Mouse (Mus musculus) embryonic facial prominence, embryonic 14.5 days (tissue): ENCODE data around the gene Sowahb. TPM values are rescaled to one million over a fixed set of nuclear protein-coding genes. Genes with fewer than 3 reads are reported as not detected.
"Not testable (repeated sequence)": the region's sequence is repeated elsewhere in the genome, so short reads cannot be mapped to it uniquely, and the experiment has no call there.

Experiments
- ATAC-seq: fragments of 200-750 bp; cut with Nextera tagmentation; 2 replicates; pipeline ENCODE4 v1.8.0; 2017; ENCODE audit warnings: low read depth, moderate number of reproducible peaks, moderate TSS enrichment
- DNase-seq: peaks from one replicate; pipeline ENCODE4 v3.0.0-alpha.2; 2015; ENCODE audit warnings: low spot score
- H3K27ac ChIP-seq: fragments of 300-500 bp; sonication (generic); replicated peaks from 2 replicates; pipeline ENCODE4 v1.5.1; 2014; ENCODE audit warnings: low read depth, mild to moderate bottlenecking, low read length, moderate library complexity
- H3K27me3 ChIP-seq: fragments of 300-500 bp; sonication (generic); replicated peaks from 2 replicates; pipeline ENCODE4 v1.6.1; 2014; ENCODE audit warnings: low read length; ENCODE audit not compliant: control insufficient read depth, insufficient read depth
- H3K36me3 ChIP-seq: fragments of 300-500 bp; sonication (generic); 2 replicates; pipeline ENCODE4 v1.6.1; 2014; ENCODE audit warnings: low read length, mixed read lengths; ENCODE audit not compliant: control insufficient read depth, insufficient read depth
- H3K4me1 ChIP-seq: fragments of 300-500 bp; sonication (generic); 2 replicates; pipeline ENCODE4 v1.6.1; 2014; ENCODE audit warnings: antibody characterized with exemption, low read length; ENCODE audit not compliant: control insufficient read depth, insufficient read depth
- H3K4me2 ChIP-seq: fragments of 300-500 bp; sonication (generic); 2 replicates; pipeline ENCODE4 v1.6.1; 2014; ENCODE audit warnings: low read depth, mild to moderate bottlenecking, low read length, moderate library complexity, mixed read lengths
- H3K4me3 ChIP-seq: fragments of 300-500 bp; sonication (generic); 2 replicates; pipeline ENCODE4 v1.5.1; 2014; ENCODE audit warnings: low read depth, mild to moderate bottlenecking, low read length
- H3K9ac ChIP-seq: fragments of 300-500 bp; sonication (generic); 2 replicates; pipeline ENCODE4 v1.6.1; 2014; ENCODE audit warnings: low read depth, mild to moderate bottlenecking, low read length, moderate library complexity, mixed read lengths
- H3K9me3 ChIP-seq: fragments of 300-500 bp; sonication (generic); 2 replicates; pipeline ENCODE4 v1.6.1; 2016; ENCODE audit warnings: low read length; ENCODE audit not compliant: control insufficient read depth
- WGBS: fragments of 180-500 bp; shearing (Covaris S2); extraction: QIAGEN DNeasy Blood & Tissue Kit; methylation state at CpG from one replicate; pipeline ENCODE4 v1.1.7; 2014; 5-methylcytosine and 5-hydroxymethylcytosine counted together
- polyA plus RNA-seq: library from polyadenylated mRNA; unstranded; fragments of >200 nt; fragmentation: Nextera tagmentation; extraction: Ambion mirVana; gene quantifications from 2 replicates; pipeline ENCODE4 v1.2.1, GENCODE M21; 2014

The Sowahb gene
- polyA plus RNA-seq, 1 experiment from 2014 or later, result 0.50 TPM

GRCm38 (mm10) chr5:93022126-93022797 lies 22.6 kb downstream of the Sowahb start:
- DNase-seq, result peak; percentile 65
- Histone ChIP-seq H3K27ac (peak overlapping the region; percentile 16; the same call in 1 of the 2 replicates), H3K36me3 (no peaks in the 10 kb centered on the region)

DNA sequence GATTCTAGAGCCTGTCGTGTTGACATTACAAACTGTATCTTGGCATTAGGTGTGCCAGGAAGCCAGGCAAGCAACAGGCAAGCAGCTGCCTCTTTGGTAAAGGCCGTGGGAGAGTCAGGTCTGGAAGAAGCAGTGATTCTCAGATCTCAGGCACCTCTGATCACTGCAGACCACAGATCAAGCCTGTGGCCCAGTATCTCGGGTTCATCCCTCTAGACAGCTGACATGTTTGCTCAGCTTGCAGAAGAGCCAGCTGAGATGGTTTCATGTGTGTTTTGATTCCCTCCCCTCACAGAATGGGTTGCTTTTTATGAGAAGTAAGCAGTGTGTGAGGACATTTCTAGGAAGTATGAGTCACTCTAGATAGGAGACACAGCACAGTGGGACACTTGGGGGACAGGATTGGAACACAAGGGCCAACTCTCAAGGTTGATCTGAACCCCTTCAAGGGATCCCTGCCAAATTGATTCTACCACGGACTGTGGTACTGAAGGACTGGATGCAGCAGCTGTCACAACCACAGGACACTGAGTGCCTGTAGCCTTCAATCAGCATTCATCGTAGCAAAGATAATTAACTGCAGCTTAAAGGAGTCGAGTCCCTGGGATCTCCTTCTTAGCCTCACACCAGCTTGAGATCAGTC lies 24.7 kb downstream of the Sowahb start:
- no peak for ATAC-seq
- H3K4me3 ChIP-seq, result no peak overlapping the region
- no peaks in the 10 kb centered on the region for H3K36me3 ChIP-seq
- H3K9ac ChIP-seq, result no peak overlapping the region
- no peaks in the 10 kb centered on the region for H3K9me3 ChIP-seq
- H3K27ac ChIP-seq, result no peak overlapping the region
- 39% methylated on average over 6 of the region's 6 CpGs for WGBS
- peaks cover 11% of the 10 kb centered on the region; the same call in 1 of the 2 replicates for H3K4me1 ChIP-seq
- no peak overlapping the region for H3K4me2 ChIP-seq
- DNase-seq, result peak; percentile 42
- H3K27me3 ChIP-seq, result no peaks in the 10 kb centered on the region

More at GRCm38 (mm10) chr5:93022126-93022797, 22.6 kb downstream of the Sowahb start:
- no peak overlapping the region for H3K4me3 ChIP-seq
- WGBS, result 44% methylated on average over 7 of the region's 7 CpGs
- no peaks in the 10 kb centered on the region for H3K9me3 ChIP-seq
- no peak overlapping the region for H3K9ac ChIP-seq
- no peaks in the 10 kb centered on the region for H3K27me3 ChIP-seq
- peak; percentile 58; the same call in 1 of the 2 replicates for ATAC-seq
- no peak overlapping the region for H3K4me2 ChIP-seq
- H3K4me1 ChIP-seq, result peaks cover 23% of the 10 kb centered on the region; the same call in 1 of the 2 replicates

DNA sequence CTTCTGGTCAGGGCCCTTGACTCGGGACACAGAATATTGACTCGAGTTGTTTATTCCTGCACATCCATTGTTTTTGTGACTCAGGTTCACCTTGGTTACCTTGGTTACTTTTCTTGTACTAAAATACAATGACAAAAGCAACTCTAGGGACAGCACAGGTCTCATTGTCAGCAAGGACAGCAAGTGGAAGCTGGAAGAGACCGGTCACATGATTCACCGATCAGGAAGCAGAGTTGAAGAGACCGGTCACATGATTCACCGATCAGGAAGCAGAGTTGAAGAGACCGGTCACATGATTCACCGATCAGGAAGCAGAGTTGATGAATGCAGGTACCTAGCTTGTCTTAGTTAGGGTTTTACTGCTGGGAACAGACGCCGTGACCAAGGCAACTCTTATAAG lies 25.6 kb downstream of the Sowahb start:
- H3K4me2 ChIP-seq, H3K27me3 ChIP-seq, H3K9me3 ChIP-seq, ATAC-seq, H3K36me3 ChIP-seq, H3K4me3 ChIP-seq, H3K4me1 ChIP-seq, H3K9ac ChIP-seq, DNase-seq, H3K27ac ChIP-seq: not testable (repeated sequence)
- WGBS, result 93% methylated on average over 10 of the region's 10 CpGs

DNA sequence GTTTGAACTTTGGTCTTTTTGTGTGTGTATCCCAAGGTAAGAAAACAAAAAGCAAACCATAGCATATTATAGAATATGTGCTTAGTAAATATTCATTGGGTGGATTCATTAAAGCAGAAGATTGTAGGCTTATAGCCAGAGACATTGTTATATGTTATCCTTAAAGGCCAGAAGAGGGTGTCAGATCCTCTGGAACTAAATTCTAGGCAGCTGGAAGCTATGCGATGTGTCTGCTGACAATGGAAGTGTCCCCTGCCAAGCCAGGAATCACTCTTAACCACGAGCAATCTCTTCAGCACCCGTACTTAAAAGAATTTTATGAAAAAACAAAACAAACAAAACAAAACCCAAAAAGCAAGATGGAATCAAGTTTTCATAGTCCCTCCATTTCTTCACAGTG lies 27.1 kb downstream of the Sowahb start:
- H3K9me3 ChIP-seq, result no peaks in the 10 kb centered on the region
- 38% methylated on average over 3 of the region's 3 CpGs for WGBS
- no peak overlapping the region for H3K4me3 ChIP-seq
- H3K27ac ChIP-seq, result no peak overlapping the region
- ATAC-seq (no peak), DNase-seq (peak; percentile 52)
- H3K36me3 ChIP-seq, result no peaks in the 10 kb centered on the region
- 0 out of 2 replicates have a peak, but pooled peaks cover 3% of the 10 kb centered on the region for H3K4me1 ChIP-seq
- no peak overlapping the region for H3K4me2 ChIP-seq
- H3K27me3 ChIP-seq, result no peaks in the 10 kb centered on the region
- no peak overlapping the region for H3K9ac ChIP-seq

DNA sequence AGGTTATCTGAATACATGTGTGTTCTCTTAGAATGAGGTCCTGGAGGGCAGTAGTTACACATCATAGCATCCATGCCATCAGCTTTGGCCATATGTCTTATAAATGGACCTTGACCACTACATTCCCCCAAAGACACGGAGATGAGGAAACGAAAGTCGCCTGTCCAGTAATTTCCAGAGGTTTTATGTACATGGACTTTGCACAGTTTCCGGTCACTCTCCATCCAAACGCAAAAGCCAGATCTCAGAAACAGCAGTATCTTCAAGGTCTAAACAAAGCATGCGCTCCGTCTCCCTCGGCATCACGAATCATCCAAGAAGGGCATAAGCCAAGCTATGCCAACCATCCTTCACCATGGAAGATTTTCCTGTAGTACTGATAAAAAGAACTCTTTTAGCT lies 36.6 kb downstream of the Sowahb start:
- no peak for DNase-seq
- no peaks in the 10 kb centered on the region for H3K27me3 ChIP-seq
- no peaks in the 10 kb centered on the region for H3K36me3 ChIP-seq
- H3K4me2 ChIP-seq, result no peak overlapping the region
- ATAC-seq, result no peak
- 94% methylated on average over 9 of the region's 9 CpGs for WGBS
- peaks cover 6% of the 10 kb centered on the region; the same call in 1 of the 2 replicates for H3K4me1 ChIP-seq
- H3K9me3 ChIP-seq, result no peaks in the 10 kb centered on the region
- no peak overlapping the region for H3K9ac ChIP-seq
- no peak overlapping the region for H3K27ac ChIP-seq
- H3K4me3 ChIP-seq, result no peak overlapping the region

DNA sequence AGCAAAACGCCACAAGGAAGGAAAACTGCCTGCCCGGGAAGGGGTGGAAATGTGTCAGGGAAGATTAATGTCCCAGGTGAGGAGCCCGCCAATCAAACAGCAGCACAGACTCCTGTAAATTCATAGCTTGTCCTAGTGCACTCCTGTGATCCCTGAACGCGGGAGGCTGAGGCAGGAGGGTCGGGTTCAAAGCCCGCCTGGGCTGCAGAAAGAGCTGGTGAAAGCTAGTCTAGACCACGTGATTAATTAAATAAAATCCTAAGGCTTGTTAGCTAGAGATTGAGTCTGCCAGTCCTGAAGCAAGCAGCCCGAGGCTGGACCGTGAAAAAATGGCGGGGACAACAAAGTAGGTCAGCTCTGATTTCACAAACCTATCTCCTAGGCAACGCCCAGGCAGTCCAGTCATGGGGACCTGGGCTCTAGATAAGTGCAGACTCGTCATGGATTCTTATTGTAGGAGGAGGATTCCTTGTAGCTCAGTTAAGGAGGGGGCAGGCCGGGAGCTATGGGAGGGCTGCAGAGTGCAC lies 38.9 kb downstream of the Sowahb start:
- WGBS, result 31% methylated on average over 14 of the region's 14 CpGs
- Histone ChIP-seq H3K27ac (peak overlapping the region; percentile 45), H3K4me2 (peak overlapping the region; percentile 52), H3K9ac (peak overlapping the region; percentile 41; the same call in 1 of the 2 replicates), H3K9me3 (no peaks in the 10 kb centered on the region), H3K4me3 (peak overlapping the region; percentile 17; the same call in 1 of the 2 replicates), H3K27me3 (no peaks in the 10 kb centered on the region), H3K36me3 (no peaks in the 10 kb centered on the region), H3K4me1 (peaks cover 12% of the 10 kb centered on the region)
- DNase-seq (no peak), ATAC-seq (0 out of 2 replicates have a peak, but pooled peaks have one; percentile 22)

- WGBS, result 4% methylated on average over 20 of the region's 20 CpGs
- Histone ChIP-seq H3K27ac (peak overlapping the region; percentile 45; the same call in 1 of the 2 replicates), H3K9ac (peak overlapping the region; percentile 41; the same call in 1 of the 2 replicates)
Measured at GRCm38 (mm10) chr5:93005229-93005814, 39.5 kb downstream of the Sowahb start.

DNA sequence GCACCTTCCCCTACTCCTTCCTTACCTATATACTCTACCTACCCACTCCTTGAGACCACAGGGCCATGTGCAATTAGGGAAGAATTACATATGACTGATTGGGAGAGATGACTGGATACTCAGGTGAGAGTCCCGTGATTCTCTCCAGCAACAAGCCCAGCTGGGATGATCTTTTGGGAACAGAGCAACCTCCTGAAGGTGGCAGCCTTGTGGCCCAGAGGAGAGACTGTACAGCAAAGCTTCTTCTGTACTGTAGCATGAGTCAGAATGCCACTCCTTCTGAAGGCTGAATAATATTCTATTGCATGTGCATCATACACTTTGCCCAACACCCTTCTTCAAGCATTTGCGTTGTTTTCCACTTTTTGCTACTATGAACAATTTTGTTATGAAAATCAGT lies 42.2 kb downstream of the Sowahb start:
- Histone ChIP-seq H3K4me3 (no peak overlapping the region), H3K4me2 (no peak overlapping the region), H3K4me1 (peaks cover 34% of the 10 kb centered on the region), H3K9me3 (no peaks in the 10 kb centered on the region), H3K9ac (no peak overlapping the region), H3K36me3 (no peaks in the 10 kb centered on the region), H3K27me3 (no peaks in the 10 kb centered on the region), H3K27ac (no peak overlapping the region)
- ATAC-seq (no peak), DNase-seq (no peak)
- WGBS, result 79% methylated on average over 2 of the region's 2 CpGs

More at GRCm38 (mm10) chr5:93005229-93005814, 39.5 kb downstream of the Sowahb start:
- Histone ChIP-seq H3K4me2 (peak overlapping the region; percentile 52), H3K4me1 (peaks cover 18% of the 10 kb centered on the region), H3K27me3 (no peaks in the 10 kb centered on the region), H3K9me3 (no peaks in the 10 kb centered on the region), H3K36me3 (no peaks in the 10 kb centered on the region), H3K4me3 (peak overlapping the region; percentile 17)
- ATAC-seq, result peak; percentile 53; the same call in 1 of the 2 replicates
- DNase-seq, result peak; percentile 64
